Mouse (Mus musculus) cerebellum, adult (tissue): ENCODE data around the gene Avpi1.

Experiments
- ATAC-seq: cut with Nextera tagmentation; 2 replicates; pipeline ENCODE4 v1.9.2; 2017; ENCODE audit warnings: mild to moderate bottlenecking, moderate library complexity, mixed read lengths; ENCODE audit not compliant: insufficient number of reproducible peaks, low FRiP score, low TSS enrichment

The Avpi1 gene

DNA sequence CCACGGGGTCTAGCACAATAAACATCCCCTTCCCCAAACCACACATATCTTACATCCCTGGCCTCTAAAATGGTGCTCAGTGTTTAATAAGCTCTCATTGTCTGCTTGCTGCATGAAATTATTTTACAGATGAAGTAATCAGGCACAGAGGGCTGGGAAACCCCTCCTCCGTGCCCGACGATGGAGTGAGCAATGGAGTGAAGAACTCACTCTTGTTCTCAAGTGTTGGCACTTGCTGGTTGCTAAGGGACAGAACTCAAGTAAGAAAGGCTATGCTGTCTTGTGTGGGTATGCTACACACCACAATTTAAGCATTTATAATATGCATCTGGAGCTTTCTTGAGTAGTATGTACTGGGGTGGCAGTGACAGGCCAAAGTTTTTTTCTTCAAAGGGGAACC is 16.4 kb upstream of the Avpi1 start:
- no peak for ATAC-seq

DNA sequence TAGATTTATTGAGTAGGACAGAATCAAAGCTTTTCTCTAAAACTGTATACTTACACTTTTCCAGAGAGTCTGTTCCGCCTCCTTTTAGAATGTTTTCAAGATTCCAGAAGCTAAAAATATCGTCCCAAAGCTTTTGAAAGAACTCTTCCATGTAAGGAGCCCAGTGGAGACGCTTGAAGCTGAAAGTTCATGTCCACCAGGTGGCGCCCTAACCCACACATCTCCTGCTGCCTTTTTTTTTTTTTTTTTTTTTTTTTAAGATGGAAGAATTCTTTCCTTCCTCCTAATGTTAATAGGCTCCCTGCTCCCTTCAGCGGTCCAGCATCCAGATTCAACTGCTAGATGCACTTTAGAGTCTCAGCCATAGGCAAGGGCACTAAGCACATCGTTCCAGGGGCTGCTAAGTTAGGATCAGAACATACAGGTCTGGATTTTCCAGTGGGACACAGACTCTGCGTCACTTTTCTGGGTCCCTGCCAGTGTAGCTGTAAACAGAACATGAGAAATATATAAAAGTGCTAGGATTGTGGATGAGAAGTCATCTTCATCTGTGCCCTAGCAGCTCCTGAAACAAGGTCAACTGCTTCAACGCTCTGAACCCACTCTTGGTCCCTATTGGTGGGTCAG is 15.8 kb upstream of the Avpi1 start:
- ATAC-seq: no peak

DNA sequence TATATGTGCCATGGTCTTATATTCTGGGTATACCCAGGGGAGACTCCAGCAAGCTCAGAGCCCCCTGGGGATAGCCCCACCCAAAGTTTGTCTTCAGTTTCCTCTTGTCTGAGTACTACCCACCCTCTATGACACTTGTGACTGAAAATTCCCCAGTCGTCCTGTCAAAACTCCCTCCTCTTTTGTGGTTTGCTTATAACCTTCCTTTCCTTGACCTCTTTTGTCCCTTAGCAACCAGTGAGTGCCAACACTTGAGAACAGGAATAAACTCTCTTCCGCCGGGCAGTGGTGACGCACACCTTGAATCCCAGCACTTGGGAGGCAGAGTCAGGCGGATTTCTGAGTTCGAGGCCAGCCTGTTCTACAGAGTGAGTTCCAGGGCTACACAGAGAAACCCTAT is 15.2 kb upstream of the Avpi1 start:
- ATAC-seq: no peak

- ATAC-seq: no peak
These were observed 13.9 kb upstream of the Avpi1 start for GRCm38 (mm10) chr19:42142757-42143156.

DNA sequence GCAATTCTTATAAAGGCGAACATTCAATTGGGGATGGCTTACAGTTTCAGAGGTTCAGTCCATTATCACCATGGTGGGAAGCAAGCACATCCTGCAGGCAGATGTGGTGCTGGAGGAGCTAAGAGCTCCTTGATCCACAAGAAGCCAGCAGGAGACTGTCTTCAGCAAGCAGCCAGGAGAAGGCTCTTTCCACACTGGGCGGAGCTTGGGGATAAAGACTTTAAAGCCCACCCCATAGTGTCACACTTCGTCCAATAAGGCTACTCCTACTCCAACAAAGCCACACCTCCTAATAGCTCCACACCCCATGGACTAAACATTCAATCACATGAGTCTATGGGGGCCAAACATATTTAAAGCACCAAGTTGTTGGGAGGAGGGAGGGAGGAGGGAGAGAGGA is 13.1 kb upstream of the Avpi1 start:
- no peak for ATAC-seq

- no peak for ATAC-seq
These were observed 11.1 kb upstream of the Avpi1 start for GRCm38 (mm10) chr19:42139724-42140517.

- no peak for ATAC-seq
These were observed 9.8 kb upstream of the Avpi1 start for GRCm38 (mm10) chr19:42138517-42139285.

DNA sequence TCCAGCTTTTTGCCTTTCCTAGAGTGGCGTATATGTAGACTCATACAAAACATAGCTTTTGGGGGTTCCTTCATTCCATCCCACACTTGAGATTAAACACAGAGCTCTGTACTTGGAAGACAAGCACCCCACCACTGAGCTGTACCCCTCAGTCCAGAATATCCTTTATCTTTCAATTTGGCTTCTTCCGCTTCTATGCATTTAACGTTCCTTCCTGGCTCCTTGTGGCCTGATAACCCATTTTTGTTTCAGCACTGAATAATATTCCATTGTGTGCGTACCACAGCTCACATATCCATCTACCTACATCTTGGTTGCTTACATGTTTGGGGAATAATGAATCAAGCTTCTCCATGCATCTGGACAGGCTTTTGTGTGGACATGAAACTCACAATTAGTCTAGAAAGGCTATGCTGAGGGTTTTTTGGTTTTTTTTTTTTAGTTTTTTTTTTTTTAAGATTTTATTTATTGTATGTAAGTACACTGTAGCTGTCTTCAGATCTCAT is 8.4 kb upstream of the Avpi1 start:
- ATAC-seq: no peak

GRCm38 (mm10) chr19:42136126-42136525 is 7.3 kb upstream of the Avpi1 start:
- ATAC-seq: no peak

DNA sequence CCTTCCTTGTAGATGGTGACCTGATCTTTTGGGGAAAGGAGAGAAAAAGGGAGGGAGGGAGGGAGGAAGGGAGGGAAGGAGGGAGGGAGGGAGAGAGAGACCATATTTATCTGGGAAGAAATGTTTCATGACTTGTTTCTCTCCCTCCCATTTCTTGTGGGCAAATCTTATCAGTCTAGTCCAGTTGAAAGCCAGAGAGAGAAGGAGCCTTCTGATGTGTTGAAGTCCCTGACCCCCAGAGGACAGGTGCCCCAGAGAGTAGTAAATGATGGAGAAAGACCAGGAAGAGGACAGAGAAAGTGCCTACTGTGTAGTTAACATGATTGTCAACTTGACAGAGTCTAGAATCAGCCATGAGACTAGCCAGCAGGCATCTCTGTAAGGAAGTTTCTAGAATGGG is 6.2 kb upstream of the Avpi1 start:
- ATAC-seq: no peak

DNA sequence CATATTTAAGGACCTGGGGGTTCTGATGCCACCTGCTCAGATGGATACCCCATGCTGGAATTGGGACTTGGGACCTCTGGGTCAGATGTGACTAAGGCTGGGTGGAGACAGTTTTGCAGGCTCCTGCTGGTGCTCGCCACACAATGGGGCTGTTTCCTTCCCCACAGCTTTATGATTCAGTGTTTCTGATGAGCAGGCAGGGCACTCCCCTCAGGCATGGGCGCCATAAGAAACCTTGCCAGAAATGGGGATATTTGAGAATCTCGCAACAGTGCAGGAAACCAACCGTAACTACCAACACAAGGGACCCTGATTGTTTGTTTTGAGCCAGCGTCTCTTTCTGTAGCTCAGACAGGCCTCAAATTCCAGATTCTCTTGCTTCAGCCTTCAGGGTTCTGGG is 2.2 kb upstream of the Avpi1 start:
- ATAC-seq: no peak

DNA sequence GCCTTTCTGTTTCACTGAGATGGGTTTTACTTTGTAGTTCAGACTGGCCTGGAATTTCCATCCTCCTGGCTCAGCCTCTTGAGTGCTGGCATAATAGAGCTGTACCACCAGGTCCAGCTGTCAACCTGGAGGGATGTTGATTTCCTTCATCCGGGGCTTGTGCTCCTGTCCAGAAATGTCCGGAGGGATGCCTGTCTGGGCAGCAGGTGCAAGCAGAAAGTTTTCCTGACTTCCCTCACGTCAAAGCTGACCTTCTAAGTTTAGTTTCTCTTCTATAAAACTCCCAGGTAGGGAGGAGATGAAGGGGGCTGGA is 1.4 kb upstream of the Avpi1 start:
- no peak for ATAC-seq

- no peak for ATAC-seq
These were observed 842 bp upstream of the Avpi1 start for GRCm38 (mm10) chr19:42129509-42130293.

DNA sequence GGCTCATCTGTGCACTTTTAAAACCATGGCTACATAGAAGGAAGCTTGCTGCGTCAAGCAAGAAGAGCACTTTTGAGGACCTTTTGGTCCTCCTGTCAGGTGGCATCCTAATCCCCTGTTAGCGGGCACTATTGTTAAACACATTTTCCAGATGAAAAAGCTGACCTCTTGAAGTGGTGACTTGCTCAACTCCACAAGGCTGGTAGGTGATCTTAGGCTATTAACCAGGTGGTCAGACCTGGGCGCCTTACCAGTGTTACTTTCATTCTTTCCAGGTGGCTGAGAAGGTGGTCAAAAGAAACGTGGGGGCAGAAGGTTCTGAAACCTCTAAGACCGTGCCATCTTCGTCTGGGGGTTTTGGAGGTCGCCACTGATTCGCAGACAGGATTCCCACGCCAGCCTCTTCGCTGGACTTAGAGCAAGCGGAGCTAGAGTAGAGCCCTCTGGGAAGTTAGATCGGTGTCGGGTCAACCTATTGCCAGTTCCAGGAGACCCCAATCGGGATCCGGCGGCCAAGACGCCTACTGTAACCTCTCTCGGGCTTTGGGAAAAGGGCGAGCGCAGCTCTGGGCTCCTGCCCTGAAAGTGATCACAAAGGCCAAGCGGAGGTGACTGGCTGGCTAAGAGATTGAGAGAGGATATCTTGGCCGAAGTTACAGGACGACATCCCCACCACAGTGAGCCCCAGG is 663 bp downstream of the Avpi1 start:
- no peak for ATAC-seq

DNA sequence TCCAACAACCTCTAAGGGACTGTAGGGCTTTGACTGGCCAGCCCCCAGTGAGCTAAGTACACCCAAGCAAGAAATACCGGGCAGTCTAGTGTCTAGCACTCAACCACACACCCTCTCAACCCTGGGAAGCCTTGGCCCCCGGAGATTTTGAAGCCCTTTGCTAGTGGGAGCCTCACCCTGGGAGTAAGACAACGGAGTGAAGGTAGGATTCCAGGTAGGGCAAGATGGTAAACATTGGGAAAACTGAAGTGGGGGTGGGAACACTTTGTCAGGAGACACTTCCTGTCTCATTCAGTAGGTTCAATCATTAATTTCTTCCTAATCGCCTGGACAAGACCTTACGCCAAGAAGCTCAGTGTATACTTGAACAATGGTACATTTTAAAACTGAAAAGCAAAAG is 1.8 kb downstream of the Avpi1 start:
- ATAC-seq: no peak

DNA sequence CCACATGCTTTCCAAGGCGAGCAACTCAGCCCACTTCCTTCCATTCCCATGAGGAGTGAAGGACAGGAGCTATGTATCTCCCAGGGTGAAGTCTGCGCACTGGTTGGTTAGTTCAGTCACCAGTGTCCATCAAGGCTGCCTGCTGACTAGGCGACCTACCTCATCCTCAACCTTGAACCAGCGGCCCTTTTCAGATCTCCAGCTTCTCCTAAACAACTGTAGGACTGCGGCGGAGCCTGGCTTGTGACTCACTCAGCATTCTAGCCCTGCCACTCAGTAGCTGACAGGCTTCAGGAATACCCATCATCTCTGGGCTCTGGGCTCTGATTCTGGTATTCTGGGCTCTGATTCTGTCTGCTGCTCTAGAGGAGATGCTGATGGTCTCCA is 2.6 kb downstream of the Avpi1 start:
- ATAC-seq: no peak

DNA sequence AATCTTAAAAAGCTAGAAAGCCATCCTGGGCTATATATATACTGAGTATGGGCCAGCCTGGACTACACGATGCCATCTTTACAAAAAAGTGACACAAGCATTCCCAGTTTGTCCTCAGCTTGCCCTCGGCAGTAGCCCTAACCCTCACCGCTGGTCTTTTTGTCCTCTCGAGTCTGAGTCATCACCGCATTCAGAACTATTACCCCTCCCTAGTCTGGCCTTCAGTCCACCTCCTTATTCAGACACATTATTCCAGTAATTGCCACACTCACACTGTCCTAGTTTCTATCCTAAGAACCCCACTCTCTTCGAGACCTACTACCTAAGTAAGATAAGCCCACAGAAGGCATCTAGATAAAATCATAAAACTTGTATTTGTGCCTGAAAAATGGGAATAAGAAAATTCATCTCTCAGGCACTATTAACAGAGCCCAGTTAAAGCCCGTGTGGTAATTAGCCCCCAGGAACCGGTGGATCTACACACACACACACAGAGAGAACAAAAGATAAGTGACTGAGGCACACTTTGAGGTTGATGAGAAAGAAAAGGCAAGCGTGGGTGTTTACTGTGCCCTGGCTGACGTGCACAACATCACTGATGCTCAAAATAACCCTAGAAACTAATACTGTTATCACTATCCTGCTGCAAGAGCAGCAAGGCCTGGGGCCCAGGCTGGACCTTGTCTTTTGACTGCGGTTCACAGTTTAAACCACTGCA is 3.2 kb downstream of the Avpi1 start:
- no peak for ATAC-seq

DNA sequence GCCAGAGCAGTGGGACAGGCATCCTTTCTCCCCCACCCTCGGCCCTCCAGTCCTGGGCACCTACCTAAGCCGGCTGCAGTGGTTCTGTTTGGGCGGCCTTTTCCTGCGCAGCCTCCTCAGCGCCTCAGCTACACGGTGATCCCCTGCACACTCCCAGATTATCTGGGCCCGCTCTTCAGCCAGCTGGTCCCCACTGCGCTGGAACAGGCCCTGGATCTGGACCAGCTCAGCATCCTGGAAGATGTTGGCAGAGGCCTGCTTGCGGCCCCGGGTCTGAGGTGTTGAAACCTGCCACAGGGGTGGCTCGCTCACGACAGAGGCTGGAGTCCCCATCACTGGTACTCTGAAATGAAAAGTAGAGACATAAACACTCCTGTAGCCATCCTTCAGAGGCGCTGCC is 4.2 kb downstream of the Avpi1 start:
- ATAC-seq: no peak

GRCm38 (mm10) chr19:42120451-42120850 is 8.4 kb downstream of the Avpi1 start:
- no peak for ATAC-seq

- no peak for ATAC-seq
These were observed 10.3 kb downstream of the Avpi1 start for GRCm38 (mm10) chr19:42118596-42118995.
